Mouse (Mus musculus): ENCODE data around the gene Tomm20.

DNA sequence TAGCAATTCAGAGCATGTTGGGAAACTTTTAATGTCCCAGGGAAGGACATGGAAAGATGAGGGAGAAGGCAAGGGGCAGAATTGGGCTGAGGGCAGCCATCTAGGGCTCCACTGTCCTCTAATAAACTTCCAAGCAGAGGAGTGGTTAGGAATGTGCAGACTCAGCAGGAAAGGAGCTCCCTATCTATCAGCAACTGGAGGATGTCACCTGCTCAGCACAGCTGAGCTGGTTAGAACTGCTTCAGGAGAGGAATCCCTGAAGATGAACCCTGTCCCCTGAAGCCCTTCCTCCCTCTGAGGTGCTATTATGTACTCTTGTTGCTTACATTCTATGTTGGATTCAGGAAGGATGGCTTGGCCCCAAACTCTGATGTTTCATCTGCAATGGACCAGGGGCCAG, 17.6 kb downstream of the Tomm20 start:
- no peak for TF ChIP-seq POLR2A (IDR thresholded peaks at IDR 0.05; ENCODE audit: extremely low read depth, insufficient read depth, low read length)
- TF ChIP-seq CTCF (IDR thresholded peaks at IDR 0.05; ENCODE audit: low read depth, low read length) = no peak
